ENCODE assay signal across 8 mouse cellular contexts in the genomic region with DNA sequence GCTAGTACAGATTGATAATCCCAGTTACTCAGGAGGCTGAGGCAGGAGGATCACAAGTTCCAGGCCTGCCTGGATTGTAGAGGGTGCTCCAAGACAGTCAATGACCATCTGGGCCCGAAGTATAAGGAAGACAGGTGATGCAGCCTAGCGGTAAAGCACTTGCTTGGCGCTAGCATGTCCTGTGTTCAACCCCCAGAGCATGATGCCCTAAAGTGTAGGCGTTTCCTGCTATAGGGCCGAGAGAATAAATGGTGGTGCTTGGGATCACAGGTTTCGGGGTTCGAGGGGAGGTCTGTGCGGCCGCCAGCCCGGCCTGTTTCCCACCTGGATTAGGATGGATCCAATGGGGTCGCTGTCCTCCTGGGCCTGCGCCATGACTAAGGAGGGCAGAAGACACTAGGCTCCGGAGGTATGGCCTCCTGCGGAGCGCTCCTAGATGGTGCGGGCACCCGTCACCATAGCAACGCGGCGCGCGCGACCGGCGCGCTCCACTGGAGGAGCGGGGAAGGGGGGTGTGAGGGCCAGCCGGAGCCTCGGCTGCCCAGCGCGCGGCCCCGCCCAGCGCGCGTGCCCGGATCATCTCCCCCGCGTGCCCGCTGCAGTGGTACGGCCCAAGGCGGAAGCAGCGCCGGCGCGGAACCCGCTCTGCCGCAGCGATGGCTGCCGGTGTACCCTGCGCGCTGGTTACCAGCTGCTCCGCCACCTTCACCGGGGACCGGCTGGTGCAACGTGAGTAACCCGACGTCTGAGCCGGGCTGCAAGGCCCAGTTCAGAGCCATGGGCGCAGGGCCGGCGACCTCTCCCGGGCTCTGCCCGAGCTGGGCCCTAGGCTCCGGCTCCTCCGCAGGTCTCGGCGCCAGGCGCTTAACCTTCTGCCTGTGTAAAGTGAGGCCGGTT. TPM values are rescaled to one million over a fixed set of nuclear protein-coding genes. Genes with fewer than 3 reads are reported as not detected.
DNase-seq lines count a peak whose midpoint lies in the region; ATAC-seq and TF ChIP-seq lines count a peak whose summit lies in the region.

Iqch (minus strand) TSS at position 451 of the 897 bp plus-strand sequence.
Aagab (plus strand) TSS at position 618 of the 897 bp plus-strand sequence.

- TF ChIP-seq EP300 in liver, embryonic 14.5 days (IDR thresholded peaks at IDR 0.05; ENCODE audit: low read depth), result 0 out of 2 replicates have a peak, but pooled peaks have one; percentile 9

- peaks cover 22% of the 10 kb centered on the region for H3K4me1 ChIP-seq in E14TG2a.4 (replicated peaks; ENCODE audit: low read depth, low read length)
- peaks cover 10% of the 10 kb centered on the region for H3K4me1 ChIP-seq in forebrain, embryonic 11.5 days (replicated peaks; ENCODE audit: control insufficient read depth, insufficient read depth, low read length)
- H3K4me1 ChIP-seq in heart, embryonic 16.5 days (ENCODE audit: control insufficient read depth, insufficient read depth, low read length), result peaks cover 15% of the 10 kb centered on the region
- peaks cover 11% of the 10 kb centered on the region in 2 experiments for H3K4me1 ChIP-seq in liver, embryonic 14.5 days (replicated peaks; ENCODE audit: control insufficient read depth in 2 of 2, insufficient read depth in 2 of 2, low read length in 1 of 2)
- peaks cover 14% of the 10 kb centered on the region; the same call in 1 of the 2 replicates for H3K4me1 ChIP-seq in stomach, embryonic 15.5 days

- DNase-seq in c-Kit-positive CD71-positive TER-119-negative erythroid progenitor cells, embryonic 14.5 days (ENCODE audit: low read depth), result peak; percentile 87
- peak; percentile 99 for DNase-seq in forebrain, embryonic 11.5 days (ENCODE audit: low spot score)
- peak; percentile 96 to 98 for DNase-seq in kidney, postnatal 25 days
- peak; percentile 89 to 92 (median 89) for DNase-seq in liver, embryonic 14.5 days (ENCODE audit: low read depth in 3 of 3, low spot score in 3 of 3)
- peak; percentile 98 for DNase-seq in neural tube, embryonic 10.5 days (ENCODE audit: extremely low spot score, low spot score)

- H3K27ac ChIP-seq in forebrain, embryonic 11.5 days (ENCODE audit: low read depth, low read length), result no peak within 1 kb of the TSS
- H3K27ac ChIP-seq in heart, embryonic 16.5 days (ENCODE audit: low read length), result peak within 1 kb of the TSS; percentile 61
- peak within 1 kb of the TSS; percentile 36 for H3K27ac ChIP-seq in liver, embryonic 14.5 days
- H3K27ac ChIP-seq in stomach, embryonic 15.5 days, result no peak within 1 kb of the TSS; the same call in 1 of the 2 replicates

- no peaks in the 10 kb centered on the region for H3K27me3 ChIP-seq in E14TG2a.4 (ENCODE audit: insufficient read depth, low read length)
- no peaks in the 10 kb centered on the region for H3K27me3 ChIP-seq in forebrain, embryonic 11.5 days (ENCODE audit: control insufficient read depth, insufficient read depth, low read length)
- H3K27me3 ChIP-seq in heart, embryonic 16.5 days (ENCODE audit: control insufficient read depth, insufficient read depth, low read length), result no peaks in the 10 kb centered on the region
- H3K27me3 ChIP-seq in liver, embryonic 14.5 days (ENCODE audit: control insufficient read depth, insufficient read depth, low read length), result no peaks in the 10 kb centered on the region
- H3K27me3 ChIP-seq in stomach, embryonic 15.5 days (replicated peaks), result no peaks in the 10 kb centered on the region

- H3K4me2 ChIP-seq in forebrain, embryonic 11.5 days (ENCODE audit: low read depth, low read length, severe bottlenecking), result peak within 1 kb of the TSS; percentile 73
- H3K4me2 ChIP-seq in heart, embryonic 16.5 days (ENCODE audit: low read depth, low read length), result peak within 1 kb of the TSS; percentile 75
- peak within 1 kb of the TSS; percentile 92 for H3K4me2 ChIP-seq in liver, embryonic 14.5 days (ENCODE audit: low read depth)
- peak within 1 kb of the TSS; percentile 74 for H3K4me2 ChIP-seq in stomach, embryonic 15.5 days

- ATAC-seq in forebrain, embryonic 11.5 days (replicated peaks; ENCODE audit: low FRiP score), result peak; percentile 98
- peak; percentile 96 for ATAC-seq in heart, embryonic 16.5 days (replicated peaks; ENCODE audit: extremely low read depth, insufficient read depth, low FRiP score)
- ATAC-seq in liver, embryonic 14.5 days (ENCODE audit: insufficient read depth), result peak; percentile 100
- ATAC-seq in stomach, embryonic 15.5 days (ENCODE audit: insufficient read depth, low FRiP score, low read depth), result peak; percentile 99

- H3K9ac ChIP-seq in forebrain, embryonic 11.5 days (ENCODE audit: low read length), result peak within 1 kb of the TSS; percentile 91
- H3K9ac ChIP-seq in heart, embryonic 16.5 days (ENCODE audit: low read length), result peak within 1 kb of the TSS; percentile 81
- peak within 1 kb of the TSS; percentile 85 for H3K9ac ChIP-seq in liver, embryonic 14.5 days (replicated peaks)
- H3K9ac ChIP-seq in stomach, embryonic 15.5 days, result peak within 1 kb of the TSS; percentile 85

- no peaks in the 10 kb centered on the region for H3K9me3 ChIP-seq in E14TG2a.4 (ENCODE audit: low read length)
- H3K9me3 ChIP-seq in forebrain, embryonic 11.5 days (ENCODE audit: control insufficient read depth, low read length), result no peaks in the 10 kb centered on the region
- no peaks in the 10 kb centered on the region for H3K9me3 ChIP-seq in heart, embryonic 16.5 days (replicated peaks; ENCODE audit: control insufficient read depth, low read length)
- no peaks in the 10 kb centered on the region for H3K9me3 ChIP-seq in liver, embryonic 14.5 days (ENCODE audit: control insufficient read depth, low read length)
- H3K9me3 ChIP-seq in stomach, embryonic 15.5 days, result no peaks in the 10 kb centered on the region

- no peak for TF ChIP-seq CTCF in E14TG2a.4 (conservative IDR thresholded peaks at IDR 0.05; ENCODE audit: low read length)
- TF ChIP-seq CTCF in liver, embryonic 14.5 days (IDR thresholded peaks at IDR 0.05; ENCODE audit: low read depth), result peak; percentile 30; the same call in 1 of the 2 replicates

- WGBS in forebrain, embryonic 11.5 days, result 2% methylated on average over 68 of the region's 70 CpGs
- WGBS in heart, embryonic 16.5 days, result 2% methylated on average over 70 of the region's 70 CpGs
- WGBS in liver, embryonic 14.5 days (ENCODE audit: insufficient replicate concordance), result under 1% methylated on average over 58 of the region's 70 CpGs
- WGBS in stomach, embryonic 15.5 days, result 2% methylated on average over 66 of the region's 70 CpGs

- H3K4me3 ChIP-seq in E14TG2a.4 (replicated peaks; ENCODE audit: low read length), result peak within 1 kb of the TSS; percentile 97
- peak within 1 kb of the TSS; percentile 96 for H3K4me3 ChIP-seq in forebrain, embryonic 11.5 days (ENCODE audit: low read depth, low read length)
- H3K4me3 ChIP-seq in heart, embryonic 16.5 days (ENCODE audit: low read length), result peak within 1 kb of the TSS; percentile 86
- peak within 1 kb of the TSS; percentile 86 to 95 for H3K4me3 ChIP-seq in liver, embryonic 14.5 days (ENCODE audit: insufficient read depth in 1 of 2, low read depth in 2 of 2, low read length in 2 of 2)
- peak within 1 kb of the TSS; percentile 98 for H3K4me3 ChIP-seq in stomach, embryonic 15.5 days (replicated peaks)

- H3K36me3 ChIP-seq in E14TG2a.4 (ENCODE audit: insufficient read depth, low read length), result no peaks in the 10 kb centered on the region
- no peaks in the 10 kb centered on the region for H3K36me3 ChIP-seq in forebrain, embryonic 11.5 days (ENCODE audit: control insufficient read depth, insufficient read depth, low read length)
- H3K36me3 ChIP-seq in heart, embryonic 16.5 days (ENCODE audit: control insufficient read depth, insufficient read depth), result no peaks in the 10 kb centered on the region
- H3K36me3 ChIP-seq in liver, embryonic 14.5 days (replicated peaks; ENCODE audit: control insufficient read depth, insufficient read depth, low read depth), result no peaks in the 10 kb centered on the region
- H3K36me3 ChIP-seq in stomach, embryonic 15.5 days, result no peaks in the 10 kb centered on the region

RNA-seq across cellular contexts. Expression of gene Iqch, which starts in this region (rescaled TPM):
- 0.17 TPM in 1 of 2 replicates, not detected in the other for polyA plus RNA-seq in forebrain, embryonic 11.5 days (2014; fragmentation: Nextera tagmentation; extraction: Ambion mirVana)
- 0.07 and 0.14 TPM in 2 replicates for polyA plus RNA-seq in heart, embryonic 16.5 days (2015; fragmentation: Nextera tagmentation; extraction: Ambion mirVana)
- 0.01 TPM in 1 of 2 replicates, not detected in the other for polyA plus RNA-seq in liver, embryonic 14.5 days (2012; rRNA removed)
- polyA plus RNA-seq in liver, embryonic 14.5 days (2014; fragmentation: Nextera tagmentation; extraction: Ambion mirVana), result not detected in 2 replicates
- polyA plus RNA-seq in stomach, embryonic 15.5 days (2015; fragmentation: Nextera tagmentation; extraction: Ambion mirVana), result 0.10 and 0.12 TPM in 2 replicates

RNA-seq across cellular contexts. Expression of gene Aagab, which starts in this region (rescaled TPM):
- polyA plus RNA-seq in forebrain, embryonic 11.5 days (2014; fragmentation: Nextera tagmentation; extraction: Ambion mirVana), result 48.3 and 48.4 TPM in 2 replicates
- 29.4 and 32.5 TPM in 2 replicates for polyA plus RNA-seq in heart, embryonic 16.5 days (2015; fragmentation: Nextera tagmentation; extraction: Ambion mirVana)
- polyA plus RNA-seq in liver, embryonic 14.5 days (2012; rRNA removed), result 4.8 and 6.9 TPM in 2 replicates
- 15.0 and 16.7 TPM in 2 replicates for polyA plus RNA-seq in liver, embryonic 14.5 days (2014; fragmentation: Nextera tagmentation; extraction: Ambion mirVana)
- 29.1 and 29.6 TPM in 2 replicates for polyA plus RNA-seq in stomach, embryonic 15.5 days (2015; fragmentation: Nextera tagmentation; extraction: Ambion mirVana)

Comparison
In these comparisons a context has a peak if more than half of its experiments do, and no peak if none do; other contexts are left out.
1. H3K27ac ChIP-seq: peak in heart, embryonic 16.5 days (single experiment) and liver, embryonic 14.5 days (single experiment); none in forebrain, embryonic 11.5 days (single experiment) and stomach, embryonic 15.5 days (single experiment).
2. Peak in every context shown above with its lines, with median percentiles within 50 percentile points of each other: H3K4me3 ChIP-seq, DNase-seq, ATAC-seq, H3K4me2 ChIP-seq and H3K9ac ChIP-seq.